Mouse (Mus musculus): ENCODE measurements around the gene Anks1.
"Not testable (repeated sequence)": the region's sequence is repeated elsewhere in the genome, so short reads cannot be mapped to it uniquely, and the experiment has no call there.

The Anks1 gene

GRCm38 (mm10) chr17:27931826-27932225 is 22.7 kb downstream of the Anks1 start:
- DNase-seq (ENCODE audit: low spot score): no peak

DNA sequence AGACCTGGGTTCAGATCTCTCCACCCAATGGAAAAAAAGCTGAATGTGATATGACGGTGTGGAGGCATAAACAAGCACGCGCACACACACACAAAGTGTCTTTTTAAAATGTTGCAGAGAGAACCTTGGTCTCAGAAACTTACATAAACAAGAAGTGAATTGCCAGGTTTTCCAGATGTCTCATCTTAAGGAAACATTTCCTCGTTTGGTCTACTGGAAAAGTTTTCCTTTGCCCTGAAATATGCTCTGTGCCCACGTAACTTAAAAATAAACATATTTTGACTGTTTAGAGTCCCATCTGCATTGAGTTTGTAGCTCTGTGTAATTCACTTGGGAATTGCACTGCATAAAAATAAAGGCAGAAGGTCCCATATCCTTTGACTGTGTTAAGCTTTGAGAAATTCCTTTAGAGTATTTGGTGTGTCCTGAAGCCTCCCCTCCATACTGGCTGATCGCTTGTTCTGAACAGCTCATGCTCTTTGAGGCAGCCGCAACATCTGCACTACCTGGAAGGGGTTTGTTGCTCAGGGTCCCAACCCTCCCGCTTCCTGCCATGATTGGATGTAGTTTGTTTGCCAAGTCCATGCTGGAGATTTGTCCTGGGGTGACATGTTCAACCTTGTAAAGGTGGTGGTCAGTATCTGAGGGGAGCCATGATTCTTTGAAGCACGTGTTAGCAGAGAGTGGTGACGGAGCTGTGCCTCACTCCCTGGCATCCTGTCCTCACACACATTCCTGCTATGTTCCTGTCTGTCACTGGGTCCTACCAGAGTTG is 25.2 kb downstream of the Anks1 start:
- no peak for DNase-seq (ENCODE audit: low spot score)

DNA sequence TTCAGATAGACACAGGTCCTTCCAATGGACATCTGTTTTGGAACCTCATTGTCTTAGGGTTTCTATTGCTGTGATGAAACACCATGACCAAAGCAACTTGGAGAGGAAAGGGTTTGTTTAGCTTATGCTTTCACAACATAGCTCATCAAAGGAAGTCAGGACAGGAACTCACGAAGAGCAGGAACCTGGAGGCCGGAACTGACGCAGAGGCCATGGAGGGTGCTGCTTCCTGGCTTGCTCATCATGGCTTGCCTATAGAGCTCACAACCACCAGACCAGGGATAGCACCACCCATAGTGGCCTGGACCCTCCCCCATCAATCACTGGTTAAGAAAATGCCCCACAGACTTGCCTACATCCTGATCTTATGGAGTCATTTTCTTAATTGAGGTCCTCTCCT is 26.0 kb downstream of the Anks1 start:
- no peak for DNase-seq (ENCODE audit: low spot score)

DNA sequence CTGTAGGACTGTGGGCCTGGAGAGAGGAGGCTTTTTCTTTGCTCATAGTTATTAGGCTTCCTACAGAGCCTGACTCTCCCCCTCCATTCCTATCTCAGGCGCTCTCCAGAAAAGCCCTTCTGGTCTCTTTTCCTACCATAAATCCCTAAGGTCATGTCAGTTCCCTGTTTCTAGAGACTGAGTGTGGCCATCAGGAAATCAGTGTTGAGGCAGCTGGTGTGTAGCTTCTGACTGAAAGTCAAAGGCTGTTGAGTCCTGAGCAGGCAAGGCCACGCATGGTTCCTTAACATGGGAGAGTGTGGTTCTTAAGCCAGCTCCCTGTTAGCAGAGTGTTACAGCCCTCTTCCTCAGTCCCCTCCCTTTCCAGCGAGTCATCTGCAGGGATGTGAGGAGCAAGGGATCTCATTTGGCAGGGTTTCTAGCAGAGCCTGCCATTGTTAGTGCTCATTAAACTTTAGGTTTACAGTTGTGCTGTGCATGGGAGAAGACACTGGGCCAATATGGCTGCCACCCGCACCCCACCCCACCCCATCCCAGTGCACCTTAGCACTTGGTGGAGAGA is 28.0 kb downstream of the Anks1 start:
- no peak for DNase-seq (ENCODE audit: low spot score)

GRCm38 (mm10) chr17:27938121-27938754 is 29.1 kb downstream of the Anks1 start:
- no peak for DNase-seq (ENCODE audit: low spot score)

GRCm38 (mm10) chr17:27939028-27939427 is 29.9 kb downstream of the Anks1 start:
- DNase-seq (ENCODE audit: low spot score): no peak

- DNase-seq (ENCODE audit: low spot score): no peak
Measured at GRCm38 (mm10) chr17:27940352-27940751, 31.2 kb downstream of the Anks1 start.

GRCm38 (mm10) chr17:27941178-27941577 is 32.1 kb downstream of the Anks1 start:
- no peak for DNase-seq (ENCODE audit: low spot score)

- no peak for DNase-seq (ENCODE audit: low spot score)
Measured at GRCm38 (mm10) chr17:27941698-27942097, 32.6 kb downstream of the Anks1 start.

DNA sequence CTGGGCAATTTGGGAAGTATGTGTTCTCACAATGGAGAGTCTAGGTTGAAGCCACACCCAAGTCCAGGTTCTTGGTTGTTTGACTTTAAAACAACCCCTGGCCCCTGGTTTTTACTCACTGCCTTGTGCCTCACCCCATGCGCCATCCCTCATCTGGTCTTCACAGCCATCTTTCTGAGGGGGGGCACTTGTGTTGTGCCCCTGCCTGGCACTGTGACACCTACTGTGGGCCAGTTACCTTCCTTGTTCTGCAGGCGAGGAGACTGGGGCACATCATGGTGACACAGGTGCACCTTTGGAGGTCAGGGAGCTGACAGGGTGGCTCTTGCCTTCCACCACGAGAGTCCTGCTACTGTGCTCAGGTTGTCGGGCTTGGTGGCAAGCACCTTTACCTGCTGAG is 33.0 kb downstream of the Anks1 start:
- no peak for DNase-seq (ENCODE audit: low spot score)

DNA sequence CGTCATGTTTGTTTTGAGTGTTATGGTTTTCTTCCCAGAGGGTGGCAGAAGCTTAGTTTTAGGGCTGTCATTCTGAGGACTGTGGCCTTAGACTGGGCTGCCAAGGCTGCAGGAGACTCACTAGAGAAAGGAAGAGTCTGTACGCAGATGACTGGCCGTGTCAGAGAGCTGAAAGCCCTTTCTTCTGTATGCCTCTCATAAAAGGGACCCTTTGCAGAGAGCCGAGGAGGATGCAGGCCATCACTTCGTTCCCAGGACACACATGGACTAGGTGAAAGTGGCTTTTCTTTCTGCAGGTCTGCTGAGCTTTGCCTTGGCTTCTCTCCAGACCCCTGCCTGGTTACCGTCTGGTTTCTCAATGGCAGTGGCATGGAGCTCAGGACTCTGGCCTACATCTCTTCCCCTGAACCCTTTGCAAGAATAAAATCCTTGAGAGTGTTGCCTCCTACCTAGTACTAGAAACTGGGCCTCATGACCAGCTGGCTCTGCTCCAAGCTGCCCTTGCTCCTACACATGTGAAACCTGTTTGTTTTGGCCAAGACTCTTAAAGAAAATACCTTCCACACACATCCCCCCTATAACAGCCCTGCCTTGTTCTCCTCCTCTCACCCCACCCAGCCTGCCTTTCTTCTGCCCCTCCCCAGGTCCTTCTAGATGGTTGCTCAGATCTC is 36.6 kb downstream of the Anks1 start:
- DNase-seq (ENCODE audit: low spot score): no peak

DNA sequence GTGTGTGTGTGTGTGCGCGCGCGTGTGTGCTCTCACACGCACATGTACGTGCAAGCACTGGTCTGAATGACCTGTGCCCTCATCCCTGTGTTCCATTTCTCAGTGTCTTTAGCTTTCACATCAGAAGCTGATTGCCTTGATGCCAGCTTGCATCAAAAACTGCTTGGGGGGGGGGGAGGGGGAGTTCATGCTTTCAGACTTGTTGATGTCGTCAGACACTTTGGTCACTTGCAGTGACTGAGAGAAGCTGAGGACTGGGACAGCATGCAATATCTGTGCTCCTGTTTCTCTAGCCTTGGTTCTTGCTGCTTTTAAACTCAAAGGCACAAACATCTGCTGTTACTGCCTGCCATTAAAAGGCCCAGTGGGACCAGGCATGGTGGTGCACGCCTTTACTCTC is 37.3 kb downstream of the Anks1 start:
- no peak for DNase-seq (ENCODE audit: low spot score)

GRCm38 (mm10) chr17:27947155-27947554 is 38.0 kb downstream of the Anks1 start:
- DNase-seq (ENCODE audit: low spot score): no peak

- no peak for DNase-seq (ENCODE audit: low spot score)
Measured at GRCm38 (mm10) chr17:27953136-27953535, 44.0 kb downstream of the Anks1 start.

GRCm38 (mm10) chr17:27954629-27955402 is 45.7 kb downstream of the Anks1 start:
- no peak for DNase-seq (ENCODE audit: low spot score)

DNA sequence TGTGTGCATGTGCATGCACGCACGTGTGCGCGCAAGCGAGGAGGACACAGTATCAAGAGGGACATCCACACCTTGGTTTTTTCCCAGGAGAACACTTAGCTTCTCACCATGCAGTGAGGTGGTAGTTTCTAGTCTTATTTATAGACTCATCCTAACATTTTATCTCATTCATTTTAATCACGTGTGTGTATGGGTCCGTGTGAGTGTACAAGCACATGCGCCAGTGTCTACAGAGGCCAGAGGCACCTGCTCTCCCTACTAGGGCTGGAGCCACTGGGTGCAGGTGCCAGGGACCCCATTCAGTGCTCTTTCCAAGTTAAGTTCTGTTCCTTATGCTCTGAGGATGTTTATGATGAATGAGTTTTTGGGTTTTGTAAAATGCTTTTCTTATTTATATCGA is 48.5 kb downstream of the Anks1 start:
- DNase-seq (ENCODE audit: low spot score): no peak

GRCm38 (mm10) chr17:27960128-27961111 is 51.3 kb downstream of the Anks1 start:
- no peak for DNase-seq (ENCODE audit: low spot score)

DNA sequence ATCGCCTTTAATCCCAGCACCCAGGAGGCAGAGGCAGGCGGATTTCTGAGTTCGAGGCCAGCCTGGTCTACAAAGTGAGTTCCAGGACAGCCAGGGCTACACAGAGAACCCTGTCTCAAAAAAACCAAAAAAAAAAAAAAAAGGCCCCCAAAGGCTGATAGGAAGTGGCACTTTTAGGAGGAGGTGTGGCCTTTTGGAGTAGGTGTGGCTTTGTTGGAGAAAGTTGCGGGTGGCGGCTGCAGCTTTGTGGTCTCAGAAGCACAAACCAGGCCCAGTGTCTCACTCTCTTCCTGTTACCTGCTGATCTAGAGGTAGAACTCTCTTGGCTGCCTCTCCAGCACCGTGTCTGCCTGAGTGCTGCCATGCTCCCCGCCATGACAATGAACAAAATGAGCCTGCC is 54.0 kb downstream of the Anks1 start:
- DNase-seq (ENCODE audit: low spot score): not testable (repeated sequence)

GRCm38 (mm10) chr17:27964607-27965006 is 55.5 kb downstream of the Anks1 start:
- DNase-seq (ENCODE audit: low spot score): no peak

DNA sequence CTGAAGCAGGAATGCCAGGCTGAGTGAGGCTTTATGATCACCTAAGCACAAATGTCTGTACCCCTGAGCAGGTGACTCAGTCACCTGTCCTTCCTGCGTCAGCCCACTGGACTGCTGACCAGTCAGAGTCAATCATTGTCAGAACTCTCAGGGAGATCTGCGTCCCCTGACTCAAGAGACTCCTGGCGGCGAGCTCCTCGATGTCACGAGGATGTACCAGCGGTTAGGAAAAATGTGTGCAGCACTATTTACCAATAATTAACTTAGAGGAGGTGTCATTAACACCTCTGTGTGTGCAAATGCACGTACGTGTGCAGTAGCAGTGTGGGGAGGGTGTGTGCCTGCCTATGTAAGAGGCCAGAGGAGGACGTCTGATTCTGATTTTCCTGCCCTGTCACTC is 56.2 kb downstream of the Anks1 start:
- no peak for DNase-seq (ENCODE audit: low spot score)

GRCm38 (mm10) chr17:27966056-27966455 is 57.0 kb downstream of the Anks1 start:
- no peak for DNase-seq (ENCODE audit: low spot score)
